Mouse (Mus musculus) cerebellum, adult 9-10 months (tissue): ENCODE measurements at regions not wholly inside any gene's neighbourhood (a gene's known extent, or its start where the extent isn't known, plus 50 kb on each side); places are given as distances from the start of the nearest gene placed in this dataset.
"Not testable (repeated sequence)": the region's sequence is repeated elsewhere in the genome, so short reads cannot be mapped to it uniquely, and the experiment has no call there.

Experiments used
- DNase-seq: peaks from one replicate; pipeline ENCODE4 v3.0.0; 2022

- DNase-seq: no peak
Observed at GRCm38 (mm10) chr16:9016040-9016761, 186.3 kb downstream of the 1810013L24Rik start.

- no peak for DNase-seq
Observed at GRCm38 (mm10) chr16:9016762-9017086, 186.8 kb downstream of the 1810013L24Rik start.

DNA sequence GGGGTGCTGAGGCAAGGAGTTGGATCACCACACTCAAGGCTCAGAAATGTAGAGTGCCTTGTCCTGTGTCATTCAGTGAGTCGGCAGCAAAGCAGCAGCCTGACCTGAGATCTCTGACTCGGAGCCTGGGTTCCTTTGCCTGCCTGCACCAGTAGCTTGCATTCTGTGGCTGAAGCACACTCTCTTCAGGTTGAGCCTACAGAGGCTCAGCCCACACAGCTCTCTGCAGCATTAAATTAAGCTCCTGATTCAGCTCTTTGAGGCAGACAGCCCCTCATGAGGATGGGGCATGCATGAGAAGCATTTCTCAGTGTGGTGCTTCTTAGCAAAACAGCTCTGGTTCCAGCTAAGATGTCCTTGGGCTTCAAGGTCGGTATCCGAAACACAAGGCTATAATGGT, 200.8 kb downstream of the 1810013L24Rik start:
- DNase-seq: no peak

- no peak for DNase-seq
Observed at GRCm38 (mm10) chr16:9043271-9043670, 213.4 kb downstream of the 1810013L24Rik start.

DNA sequence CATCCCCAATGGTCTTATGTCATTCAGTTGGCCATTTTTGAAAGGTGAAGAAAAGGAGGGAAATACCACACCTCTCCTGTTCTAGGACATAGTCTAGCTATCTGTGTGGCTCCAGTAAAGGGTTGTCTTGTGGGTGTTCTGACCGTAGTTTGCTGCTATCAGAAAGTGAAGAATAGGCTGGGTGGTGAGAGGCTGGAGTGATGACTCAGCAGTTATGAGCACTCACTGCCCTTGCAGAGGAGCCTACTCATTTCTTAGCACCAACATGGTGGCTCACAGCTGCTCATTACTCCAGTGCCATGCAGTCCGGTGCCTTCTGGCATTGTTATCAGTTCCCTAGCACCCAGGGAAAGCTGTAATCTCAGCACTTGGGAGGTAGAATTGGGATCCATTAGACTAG, 217.0 kb downstream of the 1810013L24Rik start:
- no peak for DNase-seq

GRCm38 (mm10) chr16:9054415-9054814, 224.5 kb downstream of the 1810013L24Rik start:
- no peak for DNase-seq

DNA sequence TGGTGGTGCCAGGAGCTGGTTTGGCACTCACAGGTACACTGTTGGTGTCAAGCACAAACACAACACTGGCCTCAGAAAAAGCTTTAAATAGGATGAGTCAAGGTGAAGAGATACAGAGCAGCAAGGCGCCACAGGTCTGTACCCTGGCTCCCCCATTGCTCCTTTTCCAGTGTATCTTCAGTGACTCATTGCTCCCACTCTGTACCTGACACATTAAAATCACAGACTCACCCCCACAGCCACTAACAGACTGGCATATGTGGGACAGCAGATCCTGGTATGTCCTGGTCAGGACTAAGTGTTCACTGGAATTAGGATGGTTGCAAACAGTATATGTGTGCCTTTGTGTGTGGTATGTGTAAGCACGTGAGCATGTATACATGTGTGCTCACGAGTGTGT, 226.5 kb downstream of the 1810013L24Rik start:
- no peak for DNase-seq

DNA sequence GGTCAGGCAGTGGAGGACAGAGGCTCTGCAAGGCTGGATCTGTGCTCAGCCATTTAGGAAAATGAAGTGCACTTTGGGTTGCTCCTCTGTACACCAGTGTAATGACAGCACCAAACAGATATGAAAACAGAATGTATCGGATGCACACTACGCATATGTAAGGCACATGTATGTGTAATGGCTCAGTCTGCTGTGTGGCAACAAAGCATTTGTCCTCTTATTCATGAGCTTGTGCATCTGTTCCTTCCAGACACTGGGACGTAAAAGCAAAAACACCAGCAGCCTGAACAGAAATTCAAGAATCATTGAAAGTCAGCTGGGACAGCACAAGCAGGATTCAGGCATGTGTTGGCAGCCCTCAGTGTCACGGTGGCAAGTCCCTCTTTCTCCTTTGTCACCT, 241.6 kb downstream of the 1810013L24Rik start:
- DNase-seq: no peak

GRCm38 (mm10) chr16:9071956-9072355, 242.1 kb downstream of the 1810013L24Rik start:
- not testable (repeated sequence) for DNase-seq

- DNase-seq: no peak
Observed at GRCm38 (mm10) chr16:9074295-9074694, 244.4 kb downstream of the 1810013L24Rik start.

DNA sequence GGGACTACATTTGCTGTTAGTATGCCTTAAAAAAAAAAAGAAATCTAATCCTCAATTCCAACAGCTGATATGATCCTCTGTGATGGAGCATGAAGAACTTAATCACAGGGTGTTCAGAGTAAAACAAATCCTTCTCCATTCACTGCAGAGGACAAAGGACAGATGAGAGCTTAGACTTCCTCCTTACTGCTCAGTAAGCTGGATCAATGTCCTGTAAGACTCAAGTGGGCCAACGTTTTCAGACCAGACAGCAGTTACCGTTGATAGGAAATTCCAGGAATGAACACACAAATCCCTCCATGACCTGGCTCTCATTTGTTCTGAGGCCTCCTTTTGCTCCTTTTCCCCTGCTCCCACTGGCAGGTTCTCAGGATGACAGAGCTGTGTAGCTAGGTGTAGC, 247.6 kb downstream of the 1810013L24Rik start:
- DNase-seq: no peak

DNA sequence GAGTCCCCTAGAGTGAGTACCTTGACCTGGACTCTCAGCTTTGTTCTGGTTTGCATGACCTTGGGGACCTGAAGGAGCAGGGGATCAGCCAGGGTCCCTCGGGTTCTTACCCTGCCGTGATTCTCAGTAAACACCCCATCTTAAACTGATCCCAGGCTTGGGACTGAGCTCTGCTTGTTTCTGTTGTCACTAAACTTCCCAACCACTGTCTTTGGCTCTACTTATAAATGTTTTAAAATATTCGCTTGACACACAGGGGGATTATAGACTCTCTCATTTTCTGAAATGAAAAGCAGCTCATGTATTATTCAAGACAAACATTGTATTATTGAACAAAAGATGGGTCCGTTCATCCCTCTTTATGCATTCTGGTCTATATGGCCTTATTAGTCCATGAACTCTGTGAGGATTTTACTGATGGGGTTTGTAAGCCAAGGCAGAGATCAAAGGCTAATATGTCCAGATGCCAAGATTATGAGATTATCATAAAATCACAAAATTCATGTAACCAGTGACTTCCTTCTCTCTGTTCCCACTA, 248.6 kb downstream of the 1810013L24Rik start:
- DNase-seq: no peak

DNA sequence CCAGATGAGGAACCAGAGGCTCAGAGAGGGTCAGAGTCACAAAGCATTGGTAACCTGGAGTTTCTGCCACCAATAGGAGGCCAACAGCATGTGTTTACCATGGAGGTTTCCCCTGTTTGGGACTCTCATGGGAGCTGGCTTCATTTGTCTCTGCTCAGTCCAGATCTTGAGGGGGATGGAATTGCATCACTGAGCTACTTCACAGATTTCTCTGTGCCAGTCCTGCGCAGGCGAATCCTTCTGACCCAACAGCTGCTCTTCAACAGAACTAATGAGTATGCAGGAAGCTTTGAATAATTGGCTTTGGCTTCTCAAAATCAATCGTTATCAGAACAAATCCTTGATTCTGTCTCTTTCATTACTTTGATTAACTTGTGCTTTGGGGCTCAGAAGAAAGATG, 253.1 kb downstream of the 1810013L24Rik start:
- no peak for DNase-seq

DNA sequence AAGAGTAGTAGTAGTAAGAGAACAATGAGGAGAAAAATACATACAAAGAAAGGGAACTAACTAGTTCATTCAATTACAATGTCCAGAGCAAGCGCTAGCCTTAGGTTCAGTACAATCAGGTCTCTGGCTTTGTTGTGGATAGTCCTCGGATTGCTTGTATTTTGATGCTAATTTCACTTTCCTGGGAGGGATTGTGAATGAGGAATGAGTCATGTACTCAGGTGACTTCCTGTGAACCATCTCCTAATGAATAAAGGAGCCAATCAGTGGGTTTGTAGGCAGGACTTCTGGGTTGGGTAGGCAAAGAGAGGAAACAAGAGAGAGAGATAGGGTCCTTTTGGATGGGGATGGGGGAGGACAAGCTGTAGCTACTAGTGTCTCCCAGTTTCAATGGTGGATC, 253.8 kb downstream of the 1810013L24Rik start:
- no peak for DNase-seq

- no peak for DNase-seq
Observed at GRCm38 (mm10) chr16:9084581-9084980, 254.7 kb downstream of the 1810013L24Rik start.

- no peak for DNase-seq
Observed at GRCm38 (mm10) chr16:9085133-9085532, 255.2 kb downstream of the 1810013L24Rik start.

- no peak for DNase-seq
Observed at GRCm38 (mm10) chr16:9085977-9086376, 256.1 kb downstream of the 1810013L24Rik start.

DNA sequence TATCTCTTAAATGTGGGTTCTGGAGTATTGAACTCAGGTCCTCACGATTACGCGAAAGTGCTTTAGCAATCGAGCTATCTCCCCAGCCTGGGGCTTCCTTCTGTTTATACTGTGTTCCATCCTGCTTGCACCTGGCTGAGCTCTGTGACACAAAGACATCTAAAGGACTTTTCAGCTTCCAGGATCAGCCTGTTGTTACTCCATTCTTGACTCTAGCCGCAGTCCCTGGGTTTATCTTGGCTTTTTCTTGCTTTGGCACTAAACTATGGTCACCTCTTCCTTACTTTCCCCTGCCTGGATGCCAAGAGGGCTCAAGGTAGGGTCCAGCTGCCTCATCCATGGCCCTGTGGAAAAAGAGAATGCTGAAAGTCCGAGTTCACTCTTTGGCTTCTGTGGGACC, 261.9 kb downstream of the 1810013L24Rik start:
- DNase-seq: no peak

DNA sequence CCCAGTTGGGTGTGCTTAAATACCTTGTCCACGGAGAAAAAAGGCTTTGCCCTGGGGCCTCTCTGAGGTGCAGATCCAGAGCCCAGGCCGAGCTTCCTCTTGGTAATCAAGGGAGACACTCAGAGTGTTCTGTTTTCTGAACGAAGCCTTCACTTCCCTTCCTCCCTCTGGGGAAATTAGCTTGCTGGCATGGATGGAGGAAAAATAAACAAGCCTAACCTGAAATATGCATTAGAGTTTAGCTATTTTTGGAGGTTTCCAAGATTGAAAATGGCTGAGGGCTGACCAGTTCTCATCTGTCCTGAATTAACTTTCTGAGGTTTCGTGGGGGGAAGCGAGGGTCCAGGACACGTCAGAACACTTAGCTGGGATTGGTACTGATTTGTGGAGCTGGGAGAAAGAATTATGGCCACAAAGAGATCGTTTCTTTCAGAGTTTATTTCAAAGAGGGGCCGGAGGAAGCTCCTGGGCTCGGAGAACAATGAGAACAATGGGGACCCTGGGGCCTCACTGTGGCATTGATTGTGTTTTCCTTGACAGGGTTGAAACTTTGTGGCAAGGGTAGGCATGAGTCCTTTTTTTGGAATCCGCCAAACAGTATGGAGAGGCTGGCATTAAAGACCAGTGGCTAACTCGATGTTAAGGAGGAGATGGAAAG, 262.4 kb downstream of the 1810013L24Rik start:
- no peak for DNase-seq

DNA sequence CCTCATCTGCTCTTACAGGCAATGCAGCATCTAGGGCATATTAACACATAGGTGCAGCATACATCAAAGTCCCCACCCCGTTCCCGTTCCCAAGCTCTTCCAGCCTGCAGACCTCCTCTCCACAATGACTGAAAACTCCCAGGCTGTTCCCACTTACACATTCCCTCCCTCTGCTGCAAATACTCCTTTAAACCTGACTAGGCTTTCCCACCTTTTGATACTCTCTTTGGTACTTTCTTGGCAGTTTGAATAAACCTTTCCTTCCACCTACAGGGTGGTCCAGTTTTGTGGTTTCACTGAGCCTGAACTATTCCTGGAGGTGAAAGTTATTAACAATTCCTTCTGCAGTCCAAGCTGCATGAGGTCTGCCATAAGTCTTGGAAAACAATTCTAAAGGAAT, 263.7 kb downstream of the 1810013L24Rik start:
- DNase-seq: no peak

GRCm38 (mm10) chr16:9094201-9094600, 264.3 kb downstream of the 1810013L24Rik start:
- no peak for DNase-seq

DNA sequence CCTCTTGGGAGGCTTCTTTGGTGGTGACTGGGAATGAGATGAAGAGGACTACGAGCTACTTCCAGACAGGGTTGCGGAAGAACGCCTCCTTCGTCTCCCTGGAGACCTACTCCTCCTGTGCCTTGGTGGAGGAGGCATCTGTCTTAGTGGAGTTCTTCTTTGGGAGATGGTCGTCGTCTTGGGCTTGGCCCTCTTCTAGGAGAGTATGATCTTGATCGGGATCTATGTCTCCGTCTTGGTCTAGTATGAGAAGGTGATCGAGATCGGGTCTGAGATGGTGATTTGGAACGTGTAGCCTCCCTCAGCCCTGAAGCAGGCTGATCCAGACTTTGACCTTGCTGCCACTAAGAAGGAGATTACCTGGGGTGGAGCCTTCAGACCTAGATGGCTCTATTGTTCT, 276.3 kb downstream of the 1810013L24Rik start:
- no peak for DNase-seq

- DNase-seq: not testable (repeated sequence)
Observed at GRCm38 (mm10) chr16:9106676-9107075, 276.8 kb downstream of the 1810013L24Rik start.

- no peak for DNase-seq
Observed at GRCm38 (mm10) chr16:9113801-9114200, 283.9 kb downstream of the 1810013L24Rik start.

GRCm38 (mm10) chr16:9115548-9115947, 285.6 kb downstream of the 1810013L24Rik start:
- DNase-seq: no peak
